Mouse (Mus musculus) embryonic facial prominence, embryonic 12.5 days (tissue): ENCODE measurements around the gene Cep63. TPM values are rescaled to one million over a fixed set of nuclear protein-coding genes. Genes with fewer than 3 reads are reported as not detected.

Source experiments
- polyA plus RNA-seq: library from polyadenylated mRNA; unstranded; fragments of >200 nt; fragmentation: Nextera tagmentation; extraction: Ambion mirVana; gene quantifications from 2 replicates; pipeline ENCODE4 v1.2.1, GENCODE M21; 2016

Gene Cep63
- polyA plus RNA-seq, 1 experiment from 2014 or later: 55.9 TPM

Other genes starting within 250 kb of the Cep63 start
- 0.12 and 0.18 TPM in 2 replicates for gene Ky, start 120.8 kb downstream of the Cep63 start, polyA plus RNA-seq
- gene Anapc13, start 238 bp downstream of the Cep63 start, polyA plus RNA-seq: 184 and 185 TPM in 2 replicates
- gene Amotl2, start 90.1 kb upstream of the Cep63 start, polyA plus RNA-seq: 79.5 and 80.6 TPM in 2 replicates
- gene Ryk, start 208.4 kb upstream of the Cep63 start, polyA plus RNA-seq: 22.8 and 24.8 TPM in 2 replicates